Mouse (Mus musculus) lung, postnatal 0 days (tissue): ENCODE measurements at regions not wholly inside any gene's neighbourhood (a gene's known extent, or its start where the extent isn't known, plus 50 kb on each side); places are given as distances from the start of the nearest gene placed in this dataset.

Experiments used
- CTCF ChIP-seq: IDR thresholded peaks from 2 replicates; pipeline ENCODE4 v1.5.1; 2016; ENCODE audit warnings: antibody characterized with exemption, mild to moderate bottlenecking
- EP300 ChIP-seq: IDR thresholded peaks from 2 replicates; pipeline ENCODE4 v1.6.1; 2016; ENCODE audit warnings: antibody characterized with exemption, mild to moderate bottlenecking, control low read depth

DNA sequence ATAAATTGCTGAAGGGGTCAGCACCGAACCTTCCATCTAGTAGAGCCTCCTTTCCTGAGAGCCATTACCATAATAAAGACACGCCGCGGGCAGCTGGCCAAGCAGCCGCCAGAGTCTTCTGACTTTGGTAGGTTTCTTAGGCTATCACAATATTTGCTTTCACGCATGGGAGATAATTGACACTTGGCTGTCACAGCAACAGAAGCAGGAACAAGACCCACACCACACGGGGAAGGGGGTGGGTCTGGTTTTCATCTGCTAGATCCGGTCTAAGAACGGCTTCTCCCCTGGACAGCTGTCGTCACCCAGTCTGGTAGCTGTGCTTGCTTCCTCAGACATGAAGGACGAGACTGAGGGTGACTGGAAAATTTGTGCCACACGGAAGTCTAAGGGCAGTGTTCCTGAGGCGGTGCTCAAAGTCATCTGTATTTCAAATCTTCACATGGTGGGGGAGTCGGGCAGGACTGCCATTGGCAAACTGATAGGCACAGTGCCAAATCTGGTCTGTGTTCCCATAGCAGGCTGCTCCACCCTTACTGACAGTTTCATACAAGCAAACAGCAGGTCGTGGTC is 188.9 kb upstream of the Gm10131 start:
- TF ChIP-seq CTCF (no peak), EP300 (peak; percentile 70)
